Mouse (Mus musculus) small intestine, adult 10 weeks (tissue): ENCODE data around the gene Fcho1. TPM values are rescaled to one million over a fixed set of nuclear protein-coding genes. Genes with fewer than 3 reads are reported as not detected.

Source experiments
- polyA plus RNA-seq: library from polyadenylated mRNA; stranded (reverse); fragments of 350-450 nt; fragmentation: Illumina TruSeq; extraction: RNeasy Lipid Tissue Mini Kit (QIAGEN cat#74804); gene quantifications from one replicate; pipeline ENCODE4 v1.2.3, GENCODE M21; 2014; ENCODE audit warnings: low replicate concordance

The Fcho1 gene
- polyA plus RNA-seq, result not detected

GRCm38 (mm10) chr8:71725122-71725924, at the start of gene Fcho1:
Gene Fcho1 (minus strand): TSS chr8:71725716.

GRCm38 (mm10) chr8:71701414-71702086, 24.0 kb downstream of the Fcho1 start, which contains the start of gene B3gnt3:
Gene B3gnt3 (minus strand): TSS chr8:71701789.

DNA sequence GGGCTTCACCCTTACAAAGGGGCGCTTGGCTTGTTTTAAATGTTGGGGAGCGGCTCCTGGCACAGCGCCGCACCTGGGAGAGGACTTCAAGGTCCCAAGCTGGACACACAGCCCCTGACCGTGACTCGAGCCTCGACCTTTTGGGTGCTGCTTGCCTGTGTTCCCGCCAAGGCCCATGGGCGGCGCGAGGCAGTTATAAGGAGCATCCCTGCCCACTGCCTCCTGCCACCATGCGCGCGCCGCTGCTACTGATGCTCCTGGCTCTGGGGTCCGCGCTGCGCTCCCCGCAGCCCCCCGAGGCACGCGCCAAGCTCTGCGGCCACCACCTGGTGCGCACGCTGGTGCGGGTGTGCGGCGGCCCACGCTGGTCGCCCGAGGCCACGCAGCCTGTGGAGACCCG, 36.5 kb downstream of the Fcho1 start, which contains the start of gene Insl3:
TSS of gene Insl3 (plus strand) at position 187 of the 400 bp plus-strand sequence.

DNA sequence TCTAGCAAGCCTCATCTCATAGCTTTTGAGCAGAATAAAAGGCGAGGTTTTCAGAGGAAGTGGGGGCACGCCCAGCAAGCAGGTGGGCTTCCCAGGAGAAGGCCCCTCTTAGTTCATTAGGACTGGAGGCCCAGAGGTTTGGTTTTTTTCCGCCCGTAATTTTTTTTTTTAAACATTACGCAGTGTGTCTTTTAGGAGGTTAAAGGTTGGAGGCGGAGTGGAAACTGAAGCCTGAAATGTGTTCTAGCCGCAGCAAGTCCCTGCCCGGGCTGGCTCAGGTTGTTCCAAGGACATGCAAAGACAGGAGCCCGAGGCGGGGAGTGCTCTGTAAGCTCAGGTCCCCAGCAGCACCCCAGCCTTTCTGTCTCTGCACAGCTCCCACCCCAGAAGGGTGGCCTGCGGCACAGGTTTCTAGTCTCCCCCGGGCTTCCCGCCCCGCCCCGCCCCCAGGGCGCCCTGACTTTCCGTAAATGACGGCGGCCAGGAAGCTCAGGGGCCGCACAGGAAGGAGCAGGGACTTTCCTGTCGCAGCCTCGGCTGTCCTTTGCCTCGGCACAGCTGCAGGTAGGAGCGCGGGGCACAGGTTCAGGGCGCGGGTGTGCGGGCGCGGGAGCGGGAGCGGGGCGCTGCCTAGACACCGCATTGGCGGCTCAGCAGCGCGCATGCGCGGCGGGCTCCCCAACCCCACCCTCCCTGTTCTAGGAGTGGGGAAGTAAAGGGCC, 49.3 kb downstream of the Fcho1 start, which contains the start of gene Jak3:
TSS of gene Jak3 (plus strand) at position 277 of the 722 bp plus-strand sequence.

GRCm38 (mm10) chr8:71671549-71671965, 54.0 kb downstream of the Fcho1 start, which contains the start of gene Unc13a:
Gene Unc13a (minus strand): TSS chr8:71671757.

Other genes starting within 250 kb of the Fcho1 start
- 1.2 TPM for gene Ano8, start 239.8 kb downstream of the Fcho1 start, polyA plus RNA-seq
- 1.7 TPM for gene Gtpbp3, start 237.6 kb downstream of the Fcho1 start, polyA plus RNA-seq
- 1.4 TPM for gene Plvap, start 214.0 kb downstream of the Fcho1 start, polyA plus RNA-seq
- gene Ccdc194, start 200.0 kb downstream of the Fcho1 start, polyA plus RNA-seq, result not detected
- gene Bst2, start 188.3 kb downstream of the Fcho1 start, polyA plus RNA-seq, result 0.82 TPM
- 2.9 TPM for gene Mvb12a, start 182.8 kb downstream of the Fcho1 start, polyA plus RNA-seq
- not detected for gene Tmem221, start 166.8 kb downstream of the Fcho1 start, polyA plus RNA-seq
- not detected for gene Nxnl1, start 159.1 kb downstream of the Fcho1 start, polyA plus RNA-seq
- gene Slc27a1, start 156.8 kb downstream of the Fcho1 start, polyA plus RNA-seq, result 0.41 TPM
- 0.59 TPM for gene Pgls, start 133.5 kb downstream of the Fcho1 start, polyA plus RNA-seq
- 1.0 TPM for gene Fam129c, start 128.1 kb downstream of the Fcho1 start, polyA plus RNA-seq
- gene Colgalt1, start 114.7 kb downstream of the Fcho1 start, polyA plus RNA-seq, result 26.0 TPM
- 0.04 TPM for gene Unc13a, start 54.0 kb downstream of the Fcho1 start, polyA plus RNA-seq
- gene Jak3, start 49.4 kb downstream of the Fcho1 start, polyA plus RNA-seq, result not detected
- gene Insl3, start 36.5 kb downstream of the Fcho1 start, polyA plus RNA-seq, result not detected
- 119 TPM for gene B3gnt3, start 23.9 kb downstream of the Fcho1 start, polyA plus RNA-seq
- 13.0 TPM for gene Zfp709, start 156.3 kb upstream of the Fcho1 start, polyA plus RNA-seq
- gene Zfp882, start 182.9 kb upstream of the Fcho1 start, polyA plus RNA-seq, result 6.1 TPM
- 188 TPM for gene Zfp617, start 182.9 kb upstream of the Fcho1 start, polyA plus RNA-seq
- gene Zfp961, start 225.3 kb upstream of the Fcho1 start, polyA plus RNA-seq, result 83.6 TPM